Mouse (Mus musculus) stomach, postnatal 0 days (tissue): ENCODE measurements around the gene Plod2. TPM values are rescaled to one million over a fixed set of nuclear protein-coding genes. Genes with fewer than 3 reads are reported as not detected.

ENCODE experiments used
- ATAC-seq: fragments of 200-750 bp; cut with Nextera tagmentation; 2 replicates; pipeline ENCODE4 v1.8.0; 2017; ENCODE audit not compliant: low FRiP score, low TSS enrichment
- DNase-seq: peaks from one replicate; pipeline ENCODE4 v3.0.0-alpha.2; 2016; ENCODE audit warnings: low spot score
- H3K27ac ChIP-seq: fragments of 300-500 bp; sonication (generic); replicated peaks from 2 replicates; pipeline ENCODE4 v1.5.1; 2014; ENCODE audit warnings: mild to moderate bottlenecking, control low read depth
- H3K27me3 ChIP-seq: fragments of 300-500 bp; sonication (generic); 2 replicates; pipeline ENCODE4 v1.6.1; 2014; ENCODE audit warnings: low read length; ENCODE audit not compliant: control insufficient read depth, insufficient read depth
- H3K36me3 ChIP-seq: fragments of 300-500 bp; sonication (generic); 2 replicates; pipeline ENCODE4 v1.6.1; 2014; ENCODE audit warnings: low read length, mixed read lengths; ENCODE audit not compliant: control insufficient read depth, insufficient read depth
- H3K4me1 ChIP-seq: fragments of 300-500 bp; sonication (generic); replicated peaks from 2 replicates; pipeline ENCODE4 v1.6.1; 2014; ENCODE audit warnings: antibody characterized with exemption; ENCODE audit not compliant: control insufficient read depth, insufficient read depth
- H3K4me2 ChIP-seq: fragments of 300-500 bp; sonication (generic); replicated peaks from 2 replicates; pipeline ENCODE4 v1.6.1; 2014; ENCODE audit warnings: low read depth, mild to moderate bottlenecking, control low read depth, moderate library complexity
- H3K4me3 ChIP-seq: fragments of 300-500 bp; sonication (generic); 2 replicates; pipeline ENCODE4 v1.5.1; 2014; ENCODE audit warnings: low read depth, low read length, control low read depth
- H3K9ac ChIP-seq: fragments of 300-500 bp; sonication (generic); 2 replicates; pipeline ENCODE4 v1.6.1; 2014; ENCODE audit warnings: mild to moderate bottlenecking, low read length, control low read depth, mixed read lengths
- H3K9me3 ChIP-seq: fragments of 300-500 bp; sonication (generic); 2 replicates; pipeline ENCODE4 v1.6.1; 2016; ENCODE audit warnings: low read length; ENCODE audit not compliant: control insufficient read depth
- CTCF ChIP-seq: IDR thresholded peaks from 2 replicates; pipeline ENCODE4 v1.5.1; 2016; ENCODE audit warnings: antibody characterized with exemption, low read depth, mild to moderate bottlenecking, moderate library complexity
- EP300 ChIP-seq: optimal IDR thresholded peaks from 2 replicates; pipeline ENCODE3; 2016; ENCODE audit warnings: antibody characterized with exemption
- WGBS: fragments of 180-500 bp; shearing (Covaris S2); extraction: QIAGEN DNeasy Blood & Tissue Kit; methylation state at CpG from one replicate; pipeline ENCODE4 v1.1.7; 2014; 5-methylcytosine and 5-hydroxymethylcytosine counted together
- polyA plus RNA-seq: library from polyadenylated mRNA; unstranded; fragments of >200 nt; fragmentation: Nextera tagmentation; extraction: Ambion mirVana; gene quantifications from 2 replicates; pipeline ENCODE4 v1.2.1, GENCODE M21; 2015

The Plod2 gene
- polyA plus RNA-seq, 1 experiment from 2014 or later, result 17.5 TPM

DNA sequence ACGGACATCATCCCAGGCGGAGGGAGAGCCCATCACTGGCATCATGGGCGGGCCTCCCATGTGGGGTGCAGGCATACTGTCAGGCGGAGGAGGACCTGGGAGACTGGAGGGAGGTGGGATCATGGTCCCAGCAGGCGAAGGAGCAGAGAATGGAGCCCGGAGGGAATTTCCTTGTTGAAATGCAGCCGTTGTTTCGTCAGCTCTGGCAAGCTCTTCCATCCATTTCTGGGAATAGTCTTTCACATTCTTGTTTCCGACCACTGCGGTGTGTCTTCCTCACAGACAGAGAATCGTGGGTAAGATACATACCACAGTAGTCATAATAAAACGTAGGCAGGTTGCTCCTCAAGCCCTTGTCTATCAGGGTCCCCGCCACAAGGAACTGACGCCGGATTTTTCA, 70.6 kb downstream of the Plod2 start:
- ATAC-seq, result no peak
- WGBS, result 72% methylated on average over 15 of the region's 15 CpGs

DNA sequence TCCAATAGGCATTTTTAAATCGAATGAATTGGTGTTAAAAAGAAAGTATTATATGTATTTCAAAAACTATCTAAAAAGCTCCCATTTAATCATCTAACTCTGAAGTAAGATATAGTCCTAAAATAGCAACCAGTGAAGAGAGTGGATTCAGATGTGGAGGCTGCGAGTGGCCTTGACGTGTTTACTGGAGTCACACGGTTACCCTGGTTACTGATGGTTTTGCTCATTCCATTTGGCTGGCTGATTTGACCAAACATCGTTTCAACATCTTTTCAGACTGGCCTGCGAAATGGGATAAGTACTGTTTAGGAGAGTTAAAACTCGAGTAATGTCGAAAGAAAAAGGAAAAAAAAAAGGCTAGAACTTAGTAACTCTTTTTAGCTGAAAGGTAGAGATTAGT, 71.2 kb downstream of the Plod2 start:
- no peak overlapping the region for H3K4me3 ChIP-seq
- H3K9me3 ChIP-seq, result no peaks in the 10 kb centered on the region
- peak; percentile 51; the same call in 1 of the 2 replicates for ATAC-seq
- no peaks in the 10 kb centered on the region for H3K36me3 ChIP-seq
- no peaks in the 10 kb centered on the region for H3K27me3 ChIP-seq
- TF ChIP-seq CTCF, result no peak
- TF ChIP-seq EP300, result no peak
- no peaks in the 10 kb centered on the region for H3K4me1 ChIP-seq
- no peak overlapping the region for H3K4me2 ChIP-seq
- WGBS, result 51% methylated on average over 8 of the region's 8 CpGs
- DNase-seq, result no peak
- H3K27ac ChIP-seq, result no peak overlapping the region; the same call in 1 of the 2 replicates
- no peak overlapping the region for H3K9ac ChIP-seq

More for the DNA sequence above, 70.6 kb downstream of the Plod2 start:
- H3K4me3 ChIP-seq, result no peak overlapping the region
- no peaks in the 10 kb centered on the region for H3K9me3 ChIP-seq
- no peaks in the 10 kb centered on the region for H3K27me3 ChIP-seq
- peak overlapping the region; percentile 53 for H3K27ac ChIP-seq
- no peak overlapping the region for H3K4me2 ChIP-seq
- H3K4me1 ChIP-seq, result no peaks in the 10 kb centered on the region
- TF ChIP-seq CTCF (no peak), EP300 (no peak)
- H3K36me3 ChIP-seq, result no peaks in the 10 kb centered on the region
- peak; percentile 13 for DNase-seq
- no peak overlapping the region for H3K9ac ChIP-seq

DNA sequence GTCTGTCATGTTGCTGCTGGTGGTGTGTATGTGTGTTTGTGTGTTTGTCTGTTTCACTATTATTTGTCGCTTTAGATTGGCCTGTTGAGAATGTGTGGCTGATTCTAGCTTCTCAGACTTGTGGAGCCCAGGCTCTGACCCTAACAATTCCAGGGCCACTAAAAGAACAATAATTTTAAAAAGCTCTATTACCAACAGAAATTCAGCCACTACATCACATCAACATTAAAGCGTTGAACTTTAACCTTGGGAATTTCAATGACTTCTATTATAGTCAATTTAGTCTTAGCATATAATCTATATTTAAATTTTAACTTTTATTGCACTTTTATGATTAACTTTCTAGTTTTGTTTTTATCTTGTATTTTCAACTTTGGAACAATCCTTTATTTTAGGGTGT, 74.4 kb downstream of the Plod2 start:
- ATAC-seq (no peak), DNase-seq (no peak)
- Histone ChIP-seq H3K9me3 (no peaks in the 10 kb centered on the region), H3K9ac (no peak overlapping the region), H3K36me3 (no peaks in the 10 kb centered on the region), H3K4me2 (no peak overlapping the region), H3K4me3 (no peak overlapping the region), H3K4me1 (no peaks in the 10 kb centered on the region), H3K27me3 (no peaks in the 10 kb centered on the region), H3K27ac (no peak overlapping the region)
- WGBS, result 93% methylated on average over 2 of the region's 2 CpGs
- TF ChIP-seq EP300, result no peak
- no peak for TF ChIP-seq CTCF

DNA sequence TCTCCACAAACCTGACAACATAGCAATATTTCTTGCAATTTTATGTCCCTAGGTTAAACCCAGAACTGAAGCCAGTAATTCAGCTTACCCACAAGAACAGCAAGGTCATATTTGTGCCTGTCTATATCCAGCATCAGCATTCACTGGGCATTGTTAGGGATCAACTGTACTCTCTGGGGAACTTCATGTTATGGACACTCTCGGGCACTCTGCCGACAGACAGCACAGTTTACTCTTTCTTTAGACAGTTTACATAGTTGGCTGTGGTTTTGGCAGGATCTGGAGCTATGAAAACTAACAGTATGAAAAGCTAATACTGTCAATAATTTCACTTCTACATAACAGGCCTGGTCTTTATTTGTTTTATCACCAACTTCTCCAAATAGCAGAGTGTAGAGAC, 75.4 kb downstream of the Plod2 start:
- ATAC-seq (peak; percentile 86; the same call in 1 of the 2 replicates), DNase-seq (peak; percentile 15)
- H3K27me3 ChIP-seq, result no peaks in the 10 kb centered on the region
- H3K36me3 ChIP-seq, result no peaks in the 10 kb centered on the region
- WGBS, result 35% methylated on average over 2 of the region's 2 CpGs
- H3K4me3 ChIP-seq, result no peak overlapping the region
- no peak overlapping the region for H3K4me2 ChIP-seq
- TF ChIP-seq EP300 (peak; percentile 87), CTCF (no peak)
- no peak overlapping the region for H3K9ac ChIP-seq
- no peaks in the 10 kb centered on the region for H3K4me1 ChIP-seq
- peak overlapping the region; percentile 49; the same call in 1 of the 2 replicates for H3K27ac ChIP-seq
- H3K9me3 ChIP-seq, result no peaks in the 10 kb centered on the region

DNA sequence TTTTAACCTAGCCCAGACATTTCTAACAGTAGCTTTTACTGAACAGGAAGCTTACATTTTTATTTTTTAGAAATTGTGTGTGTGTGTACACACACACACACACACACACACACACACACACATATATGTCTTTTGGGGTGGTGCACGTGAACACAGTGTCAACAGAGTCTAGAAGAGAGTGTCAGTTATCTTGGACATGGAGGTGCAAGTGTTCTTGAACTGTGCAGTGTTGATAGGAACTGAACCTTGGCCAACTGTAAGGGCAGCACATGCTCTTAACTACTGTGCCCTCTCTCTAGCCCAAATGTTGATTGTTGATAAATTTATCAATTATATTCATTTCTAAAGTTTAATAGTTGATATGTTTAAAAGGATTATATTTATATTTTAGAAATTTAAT, 78.1 kb downstream of the Plod2 start:
- Histone ChIP-seq H3K4me3 (no peak overlapping the region), H3K4me1 (no peaks in the 10 kb centered on the region), H3K9me3 (no peaks in the 10 kb centered on the region), H3K27ac (no peak overlapping the region), H3K36me3 (no peaks in the 10 kb centered on the region), H3K9ac (no peak overlapping the region), H3K4me2 (no peak overlapping the region), H3K27me3 (no peaks in the 10 kb centered on the region)
- no peak for DNase-seq
- no peak for ATAC-seq
- TF ChIP-seq EP300, result no peak
- 67% methylated on average over 1 of the region's 1 CpGs for WGBS

DNA sequence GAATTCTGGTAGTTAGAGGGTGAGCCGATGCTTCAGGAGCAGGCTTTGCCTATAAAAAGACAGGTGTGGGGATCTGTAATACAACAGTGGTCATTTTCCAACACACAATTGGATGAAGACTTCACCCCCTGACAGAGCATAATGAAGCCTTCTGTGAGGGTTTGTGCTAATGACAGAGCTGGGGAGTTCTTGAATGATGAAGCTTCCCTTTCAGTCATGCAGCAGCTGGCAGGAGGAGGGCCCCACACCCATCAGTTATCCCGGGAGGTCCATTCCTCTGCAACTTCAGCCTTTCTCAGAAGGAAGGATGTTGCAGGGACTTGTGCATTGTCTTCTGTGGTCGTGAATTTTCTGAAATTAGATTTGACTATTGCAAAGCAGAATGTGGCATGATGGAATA, 79.2 kb downstream of the Plod2 start:
- WGBS, result 57% methylated on average over 3 of the region's 3 CpGs
- H3K36me3 ChIP-seq, result no peaks in the 10 kb centered on the region
- H3K9me3 ChIP-seq, result no peaks in the 10 kb centered on the region
- no peaks in the 10 kb centered on the region for H3K27me3 ChIP-seq
- ATAC-seq, result no peak
- no peak overlapping the region for H3K9ac ChIP-seq
- DNase-seq, result no peak
- H3K27ac ChIP-seq, result no peak overlapping the region
- no peak overlapping the region for H3K4me2 ChIP-seq
- TF ChIP-seq EP300 (no peak), CTCF (no peak)
- no peak overlapping the region for H3K4me3 ChIP-seq
- H3K4me1 ChIP-seq, result no peaks in the 10 kb centered on the region
